Mouse (Mus musculus) frontal cortex, adult (tissue): ENCODE data around the gene Fgfr2.
A peak's percentile ranks its signal among the peaks of the same experiment; 100 is the strongest.
"Not testable (repeated sequence)": the region's sequence is repeated elsewhere in the genome, so short reads cannot be mapped to it uniquely, and the experiment has no call there.

Experiments used
- ATAC-seq: cut with Nextera tagmentation; 2 replicates; pipeline ENCODE4 v1.9.2; 2017; ENCODE audit warnings: mild to moderate bottlenecking, moderate library complexity, mixed read lengths; ENCODE audit not compliant: low TSS enrichment

The Fgfr2 gene

GRCm38 (mm10) chr7:130455587-130456246 is 2667.4 kb downstream of the Fgfr2 start:
- no peak for ATAC-seq

DNA sequence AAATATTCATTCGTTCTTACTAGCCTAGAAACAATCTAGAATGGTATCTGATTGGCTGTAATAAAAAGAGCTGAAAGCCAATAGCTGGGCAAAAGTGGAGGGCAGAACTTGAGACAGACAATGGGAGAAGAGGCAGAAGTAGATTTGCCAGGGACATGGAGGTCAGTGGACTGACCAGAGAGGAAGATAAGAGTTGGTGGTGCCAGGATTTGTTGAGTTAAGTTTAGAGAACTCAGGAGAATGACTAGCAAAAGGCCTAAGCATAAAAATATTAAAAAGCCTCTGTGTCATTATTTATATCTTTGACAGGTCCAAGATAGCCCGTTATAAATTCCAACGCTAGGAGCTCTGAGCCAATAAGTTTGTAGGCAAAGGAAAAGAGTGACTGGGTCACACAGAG is 2668.9 kb downstream of the Fgfr2 start:
- ATAC-seq: no peak

DNA sequence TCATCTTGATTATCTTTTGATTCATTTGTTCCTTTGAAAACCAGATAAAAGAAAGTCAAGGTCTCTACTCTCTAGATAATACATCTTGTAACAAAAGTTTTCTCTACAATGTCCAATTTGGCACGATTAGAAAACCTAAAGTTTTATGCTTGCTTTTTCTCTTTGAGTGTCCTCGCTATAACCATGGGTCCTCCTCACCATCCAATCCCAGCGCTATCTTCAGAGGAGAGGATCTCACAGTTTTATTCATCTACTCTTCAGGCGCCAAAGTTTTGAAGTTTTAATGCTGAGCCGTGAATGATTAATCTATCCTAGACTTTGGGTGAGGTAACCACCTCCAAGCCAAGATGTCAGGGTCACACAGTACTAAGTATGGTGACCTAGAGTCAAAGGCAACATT is 2687.4 kb downstream of the Fgfr2 start:
- no peak for ATAC-seq

DNA sequence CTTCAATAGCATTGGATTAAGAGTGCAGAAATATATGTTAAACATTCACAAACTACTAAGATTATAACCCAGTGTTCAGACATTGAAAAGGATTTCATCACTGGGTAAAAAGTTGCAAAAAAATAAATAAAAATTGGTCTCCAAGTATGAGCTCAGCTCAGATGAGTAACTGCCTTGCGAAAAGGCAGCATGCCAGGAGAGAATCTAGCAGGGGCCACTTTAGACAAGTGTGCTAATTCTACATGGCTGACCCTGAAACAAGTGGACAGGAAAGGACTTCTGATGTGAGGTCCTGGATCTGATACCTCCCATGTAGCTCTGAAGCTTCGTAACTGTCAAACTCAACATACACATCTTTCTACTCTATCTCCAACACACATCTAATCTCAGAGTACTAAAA is 2691.0 kb downstream of the Fgfr2 start:
- ATAC-seq: no peak

DNA sequence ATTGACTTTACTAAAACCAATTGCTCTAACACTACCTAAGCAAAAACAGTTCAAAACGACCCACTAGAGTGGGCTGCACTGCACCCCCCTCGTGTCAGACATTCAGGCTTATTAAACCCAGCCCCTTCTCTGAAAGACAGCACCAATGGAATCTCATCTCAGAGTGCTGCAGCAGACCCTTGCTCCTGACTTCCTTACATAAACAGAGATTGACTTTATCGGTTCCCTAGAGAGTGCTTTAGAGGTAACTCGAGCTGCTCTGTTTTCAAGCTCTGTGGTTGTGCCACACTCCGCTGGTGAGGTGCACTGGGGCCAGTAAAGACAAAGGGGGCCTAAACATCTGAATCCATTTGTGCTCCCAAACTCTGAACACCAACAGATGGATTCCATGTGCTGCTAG is 2696.6 kb downstream of the Fgfr2 start:
- ATAC-seq: no peak

DNA sequence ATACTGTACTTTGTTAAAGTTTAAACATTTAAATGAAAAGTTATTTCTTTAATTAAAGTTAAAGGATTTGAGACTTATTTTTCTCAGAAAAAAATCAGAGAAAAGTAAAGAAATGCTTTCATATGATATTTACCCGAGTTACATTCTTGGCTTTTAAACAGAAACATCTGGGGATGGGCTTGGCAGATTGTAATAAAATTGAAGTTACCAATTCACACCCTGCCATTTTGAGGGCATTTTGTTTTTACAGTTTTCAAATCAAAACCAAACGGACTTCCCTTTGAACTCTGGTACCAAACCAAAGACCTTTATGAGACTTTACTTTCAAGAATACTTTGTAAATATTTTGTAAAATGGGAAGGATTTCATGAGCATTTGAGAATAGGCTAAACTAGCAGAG is 2697.2 kb downstream of the Fgfr2 start:
- ATAC-seq: no peak

DNA sequence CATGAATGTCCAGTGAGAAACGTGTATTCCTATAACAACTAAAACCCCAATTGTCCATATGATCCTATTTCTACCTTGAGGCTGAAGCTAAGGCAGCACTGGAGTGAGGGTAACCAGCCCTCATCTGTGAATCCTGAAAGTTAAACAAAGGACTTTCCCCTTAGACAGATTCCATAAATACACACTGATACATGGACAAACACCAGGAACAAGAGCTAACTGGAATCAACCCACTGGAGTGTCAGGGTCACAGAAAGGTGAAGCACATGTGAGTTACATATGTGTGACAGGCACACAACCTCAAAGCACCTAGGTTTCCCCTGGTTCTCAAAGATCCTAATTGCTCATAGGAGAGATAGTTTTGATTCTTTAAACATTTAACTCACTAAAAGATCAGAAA is 2703.2 kb downstream of the Fgfr2 start:
- no peak for ATAC-seq

DNA sequence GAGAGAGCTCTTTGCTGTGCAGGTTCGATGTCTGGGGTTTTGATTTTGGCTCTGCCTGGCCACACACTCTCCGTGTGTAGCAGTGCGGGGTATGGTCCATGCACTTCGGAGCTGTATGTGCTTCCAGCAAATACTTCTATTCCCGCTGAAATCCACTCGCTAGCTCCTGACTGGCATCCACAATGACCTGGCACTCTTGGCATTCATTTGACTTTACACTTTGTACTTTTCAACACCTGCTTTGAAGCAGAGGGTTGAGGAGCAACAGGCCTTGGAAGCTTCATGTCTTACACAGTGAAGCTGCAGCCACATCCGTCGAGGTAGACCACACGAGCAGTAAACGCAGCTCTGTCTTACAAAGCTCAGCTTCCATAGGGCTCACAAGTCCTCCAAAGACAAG is 2715.5 kb downstream of the Fgfr2 start:
- no peak for ATAC-seq

DNA sequence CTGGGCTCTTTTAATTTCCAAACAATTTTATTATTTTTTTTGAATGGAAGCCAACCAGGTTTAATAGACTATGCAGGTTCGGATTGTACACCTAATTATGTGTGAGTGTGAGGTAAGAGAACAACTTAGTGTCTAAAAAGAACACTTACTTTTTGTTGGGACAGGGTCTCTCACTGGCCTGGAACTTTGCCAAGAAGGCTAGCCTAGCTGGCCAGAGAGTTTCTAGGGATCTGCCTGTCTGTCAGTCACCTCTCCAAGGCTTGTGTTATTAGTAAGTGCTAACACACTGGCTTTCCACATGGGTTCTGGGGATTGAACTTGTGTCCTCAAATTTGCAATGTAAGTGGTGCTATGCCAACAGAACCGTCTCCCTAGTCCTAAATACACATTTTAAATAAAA is 2719.8 kb downstream of the Fgfr2 start:
- no peak for ATAC-seq

DNA sequence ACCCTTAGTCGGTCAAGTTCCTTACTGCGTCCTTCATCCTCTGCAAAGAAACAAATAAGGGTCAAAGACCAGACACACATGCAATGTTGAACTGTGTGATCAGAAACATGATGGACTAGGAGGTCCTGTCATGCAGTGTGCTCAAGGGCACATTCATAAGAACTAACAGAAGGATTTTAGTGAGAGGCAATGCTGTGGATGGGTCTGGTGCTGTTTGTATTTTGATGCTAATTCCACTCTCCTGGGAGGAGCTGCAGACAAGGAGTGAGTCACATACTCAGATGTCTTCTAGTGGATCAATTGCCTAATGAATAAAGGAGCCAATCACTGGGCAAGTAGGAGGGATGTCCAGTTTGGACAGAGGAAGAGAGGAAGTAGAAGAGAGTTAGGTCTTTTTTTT is 2728.5 kb downstream of the Fgfr2 start:
- no peak for ATAC-seq

DNA sequence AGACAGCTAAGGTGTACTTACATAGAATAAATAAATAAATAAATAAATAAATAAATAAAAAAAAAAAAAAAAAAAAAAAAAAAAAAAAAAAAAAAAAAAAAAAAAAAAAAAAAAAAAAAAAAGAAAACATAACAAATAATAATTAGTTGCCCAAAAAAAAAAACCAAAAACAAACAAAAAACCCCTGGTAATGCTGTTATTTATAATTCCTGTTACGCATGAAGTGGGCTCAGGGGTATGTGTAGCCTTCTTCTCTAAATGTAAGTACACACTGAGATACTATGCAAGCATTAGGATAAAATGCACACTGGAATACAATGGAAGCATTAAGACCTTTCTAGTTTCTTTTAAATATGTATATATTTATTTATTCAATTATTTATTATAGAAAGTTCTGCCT is 2733.1 kb downstream of the Fgfr2 start:
- ATAC-seq: not testable (repeated sequence)

DNA sequence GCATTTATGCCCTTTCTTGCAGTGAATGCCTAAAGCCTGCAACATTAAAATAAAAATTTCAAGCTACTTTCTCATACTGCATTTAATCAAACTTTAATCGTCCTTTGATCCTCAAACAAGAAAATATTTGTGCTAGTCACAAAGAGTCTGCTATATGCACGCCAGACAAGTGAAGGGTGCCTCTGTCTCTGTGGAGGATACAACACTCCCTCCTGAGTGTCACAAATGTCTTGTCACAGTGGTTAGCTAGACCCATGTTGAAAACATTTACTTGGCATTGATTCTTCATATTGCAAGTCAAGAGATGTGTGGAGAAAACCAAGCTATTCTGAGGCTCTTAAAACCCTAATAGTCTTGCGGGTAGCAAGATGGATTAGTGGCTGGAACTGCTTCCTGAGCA is 2736.8 kb downstream of the Fgfr2 start:
- ATAC-seq: no peak

- ATAC-seq: peak; percentile 35; the same call in 1 of the 2 replicates
Observed at GRCm38 (mm10) chr7:130385732-130386294, 2737.3 kb downstream of the Fgfr2 start.

GRCm38 (mm10) chr7:130382126-130382525 is 2741.0 kb downstream of the Fgfr2 start:
- ATAC-seq: no peak

- peak; percentile 75 for ATAC-seq
Observed at GRCm38 (mm10) chr7:130381387-130381951, 2741.7 kb downstream of the Fgfr2 start.

DNA sequence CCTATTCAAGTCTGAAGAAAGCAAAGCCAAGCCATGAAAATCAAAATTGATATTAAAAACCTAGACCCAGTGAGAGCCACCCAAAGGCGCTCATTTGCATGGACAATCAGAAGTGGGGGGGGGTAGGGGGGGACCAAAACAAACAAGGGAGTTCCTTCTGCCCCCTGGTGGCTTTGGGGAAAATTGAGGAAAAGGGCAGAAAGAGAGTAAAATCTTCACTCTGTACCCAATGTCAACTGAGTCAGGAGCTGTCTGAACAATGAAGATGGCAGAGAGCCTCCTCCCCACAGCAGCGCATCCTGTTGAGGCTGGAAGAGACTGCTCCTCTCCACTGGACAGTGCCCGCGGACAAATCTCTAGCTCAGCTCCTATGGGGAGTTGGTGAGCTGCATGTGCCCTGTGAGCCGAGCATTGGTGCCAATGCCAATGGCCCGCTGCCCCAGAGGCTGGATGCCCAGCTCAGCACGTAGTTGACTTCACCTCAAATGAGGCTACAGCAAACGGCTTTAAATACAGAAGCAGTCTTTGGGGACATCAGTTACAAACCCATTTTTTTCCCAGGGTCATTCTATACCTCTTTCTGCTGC is 2742.3 kb downstream of the Fgfr2 start:
- peak; percentile 32 for ATAC-seq

GRCm38 (mm10) chr7:130380367-130380766 is 2742.8 kb downstream of the Fgfr2 start:
- ATAC-seq: no peak

- ATAC-seq: no peak
Observed at GRCm38 (mm10) chr7:130379886-130380285, 2743.3 kb downstream of the Fgfr2 start.

DNA sequence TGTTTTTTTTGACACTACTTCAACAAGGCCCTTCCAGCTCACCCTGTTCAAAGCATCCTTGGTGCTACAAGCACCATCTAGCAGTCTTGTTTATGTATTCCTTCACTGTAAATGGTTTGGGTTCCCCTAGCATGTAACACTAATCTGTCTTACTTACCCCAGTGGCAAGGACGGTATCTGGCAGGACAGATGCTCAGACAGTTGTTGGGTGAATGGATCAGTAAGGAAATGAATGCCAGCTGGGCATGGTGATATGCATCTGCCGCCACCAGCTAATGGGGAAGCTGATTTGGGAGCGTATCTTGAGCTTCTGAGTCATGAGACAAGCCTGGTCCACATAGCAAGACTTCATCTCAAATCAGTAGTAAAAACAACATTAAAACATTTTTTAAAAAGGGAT is 2744.8 kb downstream of the Fgfr2 start:
- ATAC-seq: no peak

DNA sequence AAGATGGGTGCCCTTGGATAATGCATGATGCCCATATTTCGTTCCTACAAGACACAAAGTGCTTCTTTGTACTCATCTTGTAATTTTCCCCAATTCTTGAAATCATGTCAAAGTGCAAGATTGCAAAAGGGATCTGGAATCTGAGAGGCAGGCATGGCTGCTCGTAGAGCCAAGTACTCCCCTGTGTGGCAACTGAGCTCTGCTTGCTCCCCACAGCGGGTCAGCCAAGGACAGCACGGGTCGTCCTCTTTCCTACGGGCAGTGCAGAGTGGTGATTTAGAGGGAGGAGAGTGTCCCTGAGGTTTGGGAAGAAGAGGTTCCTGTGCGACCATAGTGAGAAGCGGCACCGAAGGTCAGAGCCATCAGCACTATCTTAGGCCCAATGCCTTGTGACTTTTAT is 2748.8 kb downstream of the Fgfr2 start:
- no peak for ATAC-seq

DNA sequence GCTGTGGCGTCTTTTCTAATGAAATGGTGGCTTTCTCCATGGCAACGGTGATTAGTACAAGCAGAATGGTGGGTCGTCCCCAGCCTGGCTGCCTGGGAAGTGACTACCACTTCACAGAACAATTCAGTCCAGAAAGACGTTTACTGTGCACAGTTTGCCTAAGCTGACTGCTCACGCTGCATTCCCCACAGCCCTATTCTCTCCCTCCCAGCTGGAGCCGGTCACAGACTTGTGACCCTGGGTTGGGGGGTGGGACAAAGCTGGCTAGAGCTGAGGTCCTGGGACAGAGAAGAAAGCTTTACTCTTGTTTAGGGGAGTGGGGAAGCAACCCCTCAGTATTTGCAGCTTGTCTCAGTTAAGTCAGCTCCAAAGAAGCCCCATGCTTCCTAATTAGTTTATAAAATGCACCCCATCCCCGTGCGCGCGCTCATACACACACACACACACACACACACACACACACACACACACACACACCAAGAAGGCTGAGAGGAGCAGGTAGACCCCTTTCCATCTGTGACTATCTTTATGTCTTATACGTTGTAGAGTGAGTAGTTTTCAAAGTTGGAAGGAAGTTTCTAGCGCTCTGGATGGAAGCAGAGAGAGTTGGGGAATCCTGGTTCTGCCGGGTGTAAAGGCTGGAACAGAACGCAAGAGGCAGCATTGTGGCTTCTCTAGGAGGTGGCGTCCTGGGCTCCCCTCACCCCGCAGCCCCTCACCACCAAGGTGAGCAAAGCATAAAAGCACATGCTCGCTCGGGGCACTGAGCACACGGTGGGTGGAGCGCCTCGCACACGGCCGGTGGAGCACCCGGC is 2754.1 kb downstream of the Fgfr2 start:
- ATAC-seq: no peak

DNA sequence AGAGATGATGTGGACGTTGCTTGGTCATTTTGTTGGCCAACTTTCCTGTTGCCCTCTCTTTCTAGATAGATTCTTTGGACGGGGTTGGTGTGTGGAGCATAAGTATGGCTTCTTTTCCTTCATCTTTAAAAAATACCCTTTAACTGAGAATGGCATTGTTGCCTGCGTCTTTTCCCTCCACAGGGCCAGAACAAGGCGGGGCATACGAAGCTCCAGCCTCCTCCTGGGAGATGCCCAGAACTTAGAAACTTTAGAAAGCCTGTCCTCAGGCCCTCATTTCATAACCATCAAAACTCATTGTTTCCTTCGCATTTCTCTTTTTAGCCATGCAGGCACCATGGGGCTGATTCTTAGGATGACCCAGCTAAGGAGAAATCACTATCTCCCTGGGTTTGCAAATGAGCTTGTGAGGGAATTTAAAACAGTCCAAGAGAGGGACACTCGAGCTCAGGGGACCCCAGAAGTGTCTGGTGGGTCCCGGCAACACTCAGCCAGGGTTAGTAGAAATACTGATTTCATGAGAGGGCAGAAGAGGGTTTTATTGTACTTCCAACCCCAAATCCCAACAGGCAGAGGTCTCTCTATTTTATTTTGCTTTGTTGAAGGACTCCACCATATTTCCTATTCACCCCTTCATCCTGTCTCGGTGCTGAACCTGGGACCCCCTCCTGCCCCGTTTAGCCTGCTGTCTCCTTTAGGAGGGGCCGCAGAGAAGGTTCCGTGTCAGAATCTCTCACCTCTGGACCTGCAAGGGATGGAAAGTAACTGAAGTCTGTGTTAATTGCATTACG is 2754.9 kb downstream of the Fgfr2 start:
- ATAC-seq: no peak
